Mouse (Mus musculus) left cerebral cortex, postnatal 4 days (tissue): ENCODE results near the gene Asb14. TPM values are rescaled to one million over a fixed set of nuclear protein-coding genes. Genes with fewer than 3 reads are reported as not detected.
"Not testable (repeated sequence)": the region's sequence is repeated elsewhere in the genome, so short reads cannot be mapped to it uniquely, and the experiment has no call there.

Experiments used
- DNase-seq: peaks from one replicate; pipeline ENCODE4 v3.0.0-alpha.2; 2022
- intact Hi-C: fragments of 180-260 bp; cut with DNase I; formaldehyde crosslinking; loops from one replicate; pipeline ENCODE4 v1.15.1; 2025
- total RNA-seq, 2 experiments: library from RNA; stranded (reverse); gene quantifications; 2 replicates each; pipeline ENCODE4 v1.2.3; 2021

Asb14 gene
- total RNA-seq, 2 experiments from 2014 or later: not detected

DNA sequence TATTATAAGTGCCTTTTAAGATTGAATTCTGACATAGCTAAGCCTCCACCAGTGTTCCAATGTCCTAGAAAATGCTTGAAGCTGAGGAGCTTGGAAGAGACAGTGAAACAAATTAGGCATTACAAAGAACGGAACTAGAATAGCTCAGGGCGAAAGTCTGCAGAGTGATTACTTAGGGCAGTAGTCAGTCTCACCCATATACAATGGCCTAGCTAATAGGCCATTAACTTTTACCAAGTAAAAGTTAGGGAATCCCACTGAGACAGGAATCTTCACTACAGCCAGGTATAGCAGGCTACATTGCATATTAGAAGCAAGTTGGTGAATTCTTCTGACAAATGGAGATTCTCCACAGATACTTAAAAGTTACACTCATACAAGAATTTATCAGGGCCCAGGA is 61.8 kb downstream of the Asb14 start:
- intact Hi-C loops: loop anchor here (10.0 kb wide), 1 partner anchor 301 kb away; no protein-coding TSS in a partner anchor
- not testable (repeated sequence) for DNase-seq

GRCm38 (mm10) chr14:26960518-26960917 is 66.2 kb downstream of the Asb14 start:
- DNase-seq: no peak
- intact Hi-C loops: no loop called here

Other genes starting within 250 kb of the Asb14 start
- gene Pde12, start 224.7 kb upstream of the Asb14 start, total RNA-seq: 10 to 100 TPM; 12.0 to 13.5 TPM
- under 1 TPM; 0.40 to 0.56 TPM for gene Dnah12, start 201.3 kb upstream of the Asb14 start, total RNA-seq
- 10 to 100 TPM; 60.6 to 70.6 TPM for gene Appl1, start 76.7 kb downstream of the Asb14 start, total RNA-seq
- not detected for gene Hesx1, start 99.9 kb downstream of the Asb14 start, total RNA-seq
- gene Il17rd, start 144.4 kb downstream of the Asb14 start, total RNA-seq: 1 to 10 TPM; 4.7 to 5.4 TPM
- gene Arhgef3, start 220.3 kb downstream of the Asb14 start, total RNA-seq: 10 to 100 TPM; 20.1 to 20.9 TPM